Mouse (Mus musculus) naive thymus-derived CD4-positive, alpha-beta T cell, adult 2 months (primary cell): ENCODE results near the gene Etv1.
"Not testable (repeated sequence)": the region's sequence is repeated elsewhere in the genome, so short reads cannot be mapped to it uniquely, and the experiment has no call there.

ENCODE experiments used
- DNase-seq: peaks from one replicate; pipeline ENCODE4 v3.0.0-alpha.2; 2011; ENCODE audit warnings: low read depth

Gene Etv1

DNA sequence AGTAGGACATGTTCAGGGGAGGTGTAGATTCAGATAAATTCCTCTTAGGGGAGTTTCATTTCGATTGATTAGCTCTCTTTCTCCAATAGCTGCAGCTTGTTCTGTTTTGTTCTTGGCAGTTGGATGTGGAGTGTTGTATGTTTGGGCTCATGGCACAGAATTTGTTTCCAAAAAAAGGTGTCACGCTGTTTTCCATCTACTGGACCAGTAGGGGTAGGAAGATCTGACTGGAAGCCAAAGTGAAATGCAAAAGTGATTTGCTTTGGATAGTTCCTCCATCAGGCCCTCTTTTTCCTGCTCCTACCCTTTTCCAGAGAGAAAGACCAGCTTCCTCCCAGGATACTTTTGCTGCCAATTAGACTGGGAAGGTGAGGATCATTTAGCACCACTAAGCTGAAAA, 39.1 kb downstream of the Etv1 start:
- DNase-seq: no peak

DNA sequence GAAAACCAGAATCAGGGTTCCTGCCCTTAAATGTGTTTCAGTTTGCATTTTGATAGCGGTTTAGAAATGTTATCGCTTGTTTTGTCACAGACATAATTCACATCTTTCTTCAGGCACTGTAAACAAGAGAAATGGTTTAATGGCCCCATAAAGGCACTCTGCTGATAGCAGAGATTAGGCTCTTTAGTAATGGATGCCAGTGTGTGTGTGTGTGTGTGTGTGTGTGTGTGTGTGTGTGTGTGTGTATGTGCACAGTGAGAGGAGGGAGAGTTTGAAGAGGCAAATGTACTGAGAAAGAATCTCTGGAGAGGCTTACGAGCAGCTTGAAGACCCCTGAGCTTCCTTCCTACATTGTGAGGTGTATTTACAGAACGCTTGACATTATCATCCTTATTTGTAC, 41.5 kb downstream of the Etv1 start:
- DNase-seq: no peak

DNA sequence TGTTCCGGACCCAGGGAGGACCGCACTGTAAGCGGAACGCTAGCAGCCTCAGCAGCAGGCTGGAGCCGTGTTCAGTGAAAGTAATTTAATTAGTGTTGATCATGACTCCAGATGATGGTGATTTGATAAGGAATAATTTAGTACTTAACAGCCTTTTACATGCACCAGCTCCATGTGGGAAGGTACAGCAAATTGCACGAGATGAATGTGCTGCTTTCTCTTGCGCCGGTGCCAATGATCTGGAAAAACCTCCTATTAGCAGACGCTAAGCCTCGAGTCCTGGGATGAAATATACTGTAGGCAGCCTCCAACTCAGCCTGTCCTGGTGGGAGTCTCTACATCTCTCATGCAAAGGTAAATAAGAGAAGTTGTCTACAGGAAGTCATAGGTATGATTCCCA, 45.2 kb downstream of the Etv1 start:
- no peak for DNase-seq

DNA sequence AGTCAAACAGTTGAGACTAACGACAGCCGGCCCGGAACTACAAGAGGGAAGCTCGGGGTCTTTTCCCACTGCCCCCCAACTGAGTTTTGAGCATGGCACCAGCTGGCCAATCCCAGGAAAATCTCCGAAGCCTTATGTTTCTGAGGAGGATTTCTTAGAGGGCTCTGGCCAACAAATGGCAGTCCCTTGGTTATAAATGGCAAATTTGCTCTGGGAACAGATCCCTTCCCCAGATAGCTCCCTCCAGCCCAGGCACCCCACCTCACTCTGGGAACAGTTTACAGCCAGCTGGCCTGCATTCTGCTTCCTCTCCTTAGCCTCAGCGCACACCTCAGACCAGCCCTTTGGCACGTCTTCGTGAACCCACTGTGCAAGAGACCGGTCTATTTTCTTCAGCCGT, 53.8 kb downstream of the Etv1 start:
- DNase-seq: no peak

DNA sequence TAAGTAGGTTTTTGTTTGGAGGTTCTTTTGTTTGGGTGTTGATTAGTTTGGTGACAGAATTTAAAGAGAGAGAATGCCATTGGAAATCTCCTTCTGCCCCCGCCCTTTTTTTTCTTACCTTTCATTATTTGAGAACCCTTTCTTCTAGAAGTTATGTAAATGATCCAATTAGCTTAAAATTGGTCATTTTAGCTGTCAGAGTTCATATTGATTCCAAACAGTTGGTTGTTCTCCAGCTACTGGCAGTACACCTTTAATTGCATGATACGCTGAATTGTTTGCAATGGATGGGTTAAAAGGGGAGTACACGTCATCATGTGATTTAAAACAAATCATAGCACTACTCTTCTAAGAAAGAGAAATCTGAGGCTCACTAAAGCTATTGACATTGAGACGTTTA, 55.4 kb downstream of the Etv1 start:
- DNase-seq: no peak

DNA sequence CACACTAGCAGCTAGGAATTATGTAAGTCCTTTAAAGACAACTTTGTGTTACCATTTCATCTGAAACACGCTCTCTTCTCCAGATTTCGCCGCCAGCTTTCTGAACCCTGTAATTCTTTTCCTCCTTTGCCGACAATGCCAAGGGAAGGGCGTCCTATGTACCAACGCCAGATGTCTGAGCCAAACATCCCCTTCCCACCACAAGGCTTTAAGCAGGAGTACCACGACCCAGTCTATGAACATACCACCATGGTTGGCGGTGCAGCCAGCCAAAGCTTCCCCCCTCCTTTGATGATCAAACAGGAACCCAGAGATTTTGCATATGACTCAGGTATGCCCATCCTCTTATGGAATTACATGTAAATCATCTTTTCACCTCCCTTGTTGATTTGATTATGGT, 55.8 kb downstream of the Etv1 start:
- not testable (repeated sequence) for DNase-seq

DNA sequence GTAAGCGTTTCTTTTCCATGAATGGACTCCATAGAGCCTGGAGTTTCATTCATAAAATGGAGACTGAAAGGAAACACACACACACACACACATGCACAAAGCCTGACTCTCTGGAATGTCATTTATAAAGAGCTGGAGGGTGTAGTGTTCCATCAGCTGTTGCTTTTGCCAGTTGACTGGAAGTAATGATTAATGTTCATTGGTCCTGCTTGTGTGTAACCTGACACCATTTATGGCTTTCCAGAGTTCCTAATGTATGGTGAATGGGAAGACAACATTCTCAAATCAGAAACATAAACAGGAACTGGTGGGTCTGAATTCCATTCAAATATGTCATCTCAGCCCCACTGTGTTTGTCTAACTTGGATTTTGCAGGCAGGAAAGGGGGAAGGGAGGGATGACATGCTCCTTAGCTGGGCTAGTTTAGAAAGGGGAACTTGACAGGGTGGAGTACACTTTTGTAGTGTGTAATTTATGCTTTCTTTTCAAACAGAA, 64.7 kb downstream of the Etv1 start:
- DNase-seq: no peak

DNA sequence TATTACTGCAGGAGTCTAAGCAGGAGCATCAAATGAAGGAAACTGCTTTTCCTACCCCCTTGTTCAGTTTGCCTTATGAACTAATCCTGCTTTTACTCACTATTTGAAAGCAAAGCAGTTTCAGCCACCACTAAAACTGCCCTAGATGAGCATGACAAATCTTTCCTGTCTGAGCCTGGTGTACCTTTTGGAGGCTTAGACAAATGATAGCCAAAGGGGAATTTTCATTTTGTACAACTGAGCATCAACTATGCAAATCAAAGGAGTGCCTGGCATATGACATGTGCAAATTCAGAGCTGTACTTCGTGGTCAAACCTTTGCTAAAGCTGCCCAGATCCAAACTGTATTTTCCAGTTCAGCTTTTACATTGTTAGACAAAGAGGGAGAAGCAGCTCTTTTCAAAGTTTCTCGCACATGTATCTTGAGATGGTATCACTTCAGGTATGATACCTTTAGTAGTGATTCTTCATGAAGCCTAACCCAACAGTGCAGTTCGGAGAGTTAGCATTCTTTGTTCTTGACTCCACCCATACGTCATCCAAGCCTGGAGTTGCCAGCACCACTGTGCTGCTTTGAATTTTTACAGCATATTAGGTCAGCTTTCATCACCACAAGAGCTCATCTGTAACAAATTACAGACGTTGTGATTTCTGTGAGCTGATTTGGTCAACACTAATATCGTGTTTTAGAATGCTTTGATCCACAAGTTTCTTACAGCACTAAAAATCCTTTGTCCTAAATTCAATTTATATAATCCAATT, 68.5 kb downstream of the Etv1 start:
- no peak for DNase-seq

DNA sequence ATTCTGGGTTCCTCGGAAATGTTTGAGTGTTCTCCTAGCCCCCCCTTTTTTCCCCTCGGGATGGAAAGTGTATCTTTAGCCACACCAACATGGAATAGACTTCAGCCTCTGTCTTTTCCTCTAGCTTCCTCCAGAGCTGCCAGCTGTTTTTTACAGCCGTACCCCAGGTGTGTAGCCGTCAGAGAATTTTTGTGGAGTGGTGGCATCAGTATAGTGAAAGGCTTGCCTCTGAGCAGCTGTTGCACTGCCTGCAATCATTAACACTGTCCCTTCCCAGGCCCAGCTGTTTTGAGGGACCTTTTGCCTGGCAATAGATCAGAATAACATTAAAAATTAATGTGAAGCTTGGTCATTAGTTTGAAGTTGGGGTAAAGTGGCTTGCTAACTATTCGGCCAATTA, 70.8 kb downstream of the Etv1 start:
- DNase-seq: no peak

DNA sequence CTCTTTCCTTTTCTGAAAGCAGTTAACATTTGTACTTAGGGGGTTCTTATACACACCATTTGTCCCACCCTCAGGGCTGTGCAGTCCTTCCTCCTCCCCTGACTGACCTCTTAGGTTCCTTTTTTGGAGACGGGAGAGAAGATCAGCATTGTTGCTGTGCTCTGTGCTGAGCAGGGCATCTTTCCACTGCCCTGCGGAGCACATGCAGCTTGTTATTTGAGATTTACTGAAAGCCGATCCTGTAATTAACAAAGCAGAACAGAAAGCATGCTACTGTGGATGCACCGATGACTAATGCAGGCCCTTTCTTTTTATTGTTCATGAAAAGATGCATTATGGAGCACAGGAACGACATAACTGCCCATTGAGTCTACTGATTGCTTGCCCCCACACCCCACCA, 75.1 kb downstream of the Etv1 start:
- DNase-seq: no peak

DNA sequence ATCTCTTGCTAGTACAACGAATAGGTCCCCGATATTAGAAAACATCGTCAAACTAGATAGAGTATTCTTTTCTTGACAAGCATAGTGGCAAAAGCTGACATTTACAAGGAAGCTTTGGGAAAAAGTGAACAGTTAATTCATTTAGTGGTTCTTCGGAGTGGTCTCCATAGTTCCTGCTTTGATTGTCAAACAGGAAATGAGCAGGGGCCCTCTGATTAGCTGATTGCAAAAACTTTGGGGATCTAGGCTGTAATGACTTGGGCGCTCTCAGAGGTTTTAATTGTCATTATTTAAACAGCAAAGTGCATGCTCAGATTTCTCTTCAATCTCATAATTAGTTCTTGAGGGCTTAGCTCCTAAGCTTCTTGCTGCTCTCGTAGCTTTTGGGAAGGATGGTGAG, 75.6 kb downstream of the Etv1 start:
- no peak for DNase-seq

DNA sequence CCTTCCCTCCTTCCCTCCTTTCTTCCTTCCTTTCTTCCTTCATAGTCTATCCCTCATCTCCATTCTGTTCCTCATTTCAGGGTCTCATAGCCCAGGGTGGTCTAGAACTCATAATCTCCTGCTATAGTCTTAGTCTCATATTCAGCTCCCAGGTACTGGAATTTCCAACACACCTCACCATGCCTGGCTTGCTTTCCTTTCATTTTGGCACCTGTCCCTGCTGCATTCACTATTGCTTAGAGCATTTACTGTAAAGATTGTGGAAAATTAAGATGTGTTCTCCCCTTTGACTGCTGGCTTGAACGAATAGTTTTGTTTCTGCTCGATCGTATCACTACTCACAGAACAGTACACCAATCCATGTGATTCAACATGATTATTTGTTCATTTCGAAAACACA, 80.5 kb downstream of the Etv1 start:
- DNase-seq: no peak

DNA sequence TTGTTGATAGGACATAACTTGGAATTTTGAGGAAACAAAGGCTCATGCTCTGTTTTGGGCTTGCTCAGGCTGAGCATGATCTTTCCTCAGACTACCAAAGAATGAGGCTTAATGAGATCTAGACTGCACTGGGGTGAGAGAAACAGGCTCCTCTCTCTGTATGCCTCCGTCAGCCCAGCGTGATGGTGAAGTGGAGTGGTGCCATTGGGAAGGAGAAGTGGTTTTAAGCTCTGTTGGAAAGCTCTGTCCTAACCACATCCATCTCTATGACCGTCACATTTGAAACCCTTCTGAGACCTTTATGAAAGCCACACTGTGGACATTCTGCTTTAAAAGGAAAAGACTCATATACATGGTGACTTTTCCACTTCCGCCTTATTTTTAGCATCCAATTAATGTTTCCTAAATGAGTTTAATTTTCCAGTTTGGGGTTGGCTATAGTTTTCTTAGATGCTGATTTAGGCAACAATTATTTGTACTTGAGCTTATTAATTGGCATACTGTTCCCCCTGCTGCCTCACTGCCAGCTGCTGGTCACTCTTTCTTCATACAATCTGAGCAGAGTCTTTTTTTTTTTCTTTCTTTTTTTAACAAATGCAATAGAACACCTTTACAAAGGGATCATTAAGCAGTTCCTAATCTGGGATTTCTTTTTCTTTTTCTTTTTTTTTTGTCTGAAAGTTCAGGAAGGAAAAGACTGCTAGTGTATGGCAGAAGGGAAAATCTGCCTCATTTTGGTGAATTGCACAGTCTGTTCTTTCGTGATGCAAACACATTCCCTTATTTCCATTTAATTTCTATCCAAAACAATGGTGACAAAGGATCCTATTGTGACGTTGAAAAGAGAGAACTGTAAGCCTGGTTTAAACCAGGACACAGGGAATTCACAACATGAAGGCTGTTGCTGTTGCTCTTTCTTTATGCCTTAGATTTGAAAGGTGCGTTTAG, 81.3 kb downstream of the Etv1 start:
- DNase-seq: no peak

DNA sequence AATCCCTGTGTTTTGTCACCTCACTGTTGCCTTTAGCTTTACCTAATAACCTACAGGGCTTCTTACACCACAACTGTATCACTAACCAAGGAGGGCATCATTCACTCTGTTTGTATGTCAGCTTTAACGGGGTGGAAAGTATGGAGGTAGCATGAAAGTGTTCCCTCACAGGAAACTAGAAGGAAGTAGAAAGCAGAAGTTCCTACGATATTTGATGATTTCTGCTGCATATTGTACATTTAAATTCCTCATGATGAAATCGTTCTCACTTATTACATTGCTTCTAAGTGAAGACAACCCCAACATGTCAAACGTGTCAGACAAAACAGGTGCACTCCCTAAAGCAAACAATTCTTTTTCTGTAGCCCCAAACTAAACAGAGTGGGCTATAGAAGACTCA, 84.2 kb downstream of the Etv1 start:
- DNase-seq: no peak

DNA sequence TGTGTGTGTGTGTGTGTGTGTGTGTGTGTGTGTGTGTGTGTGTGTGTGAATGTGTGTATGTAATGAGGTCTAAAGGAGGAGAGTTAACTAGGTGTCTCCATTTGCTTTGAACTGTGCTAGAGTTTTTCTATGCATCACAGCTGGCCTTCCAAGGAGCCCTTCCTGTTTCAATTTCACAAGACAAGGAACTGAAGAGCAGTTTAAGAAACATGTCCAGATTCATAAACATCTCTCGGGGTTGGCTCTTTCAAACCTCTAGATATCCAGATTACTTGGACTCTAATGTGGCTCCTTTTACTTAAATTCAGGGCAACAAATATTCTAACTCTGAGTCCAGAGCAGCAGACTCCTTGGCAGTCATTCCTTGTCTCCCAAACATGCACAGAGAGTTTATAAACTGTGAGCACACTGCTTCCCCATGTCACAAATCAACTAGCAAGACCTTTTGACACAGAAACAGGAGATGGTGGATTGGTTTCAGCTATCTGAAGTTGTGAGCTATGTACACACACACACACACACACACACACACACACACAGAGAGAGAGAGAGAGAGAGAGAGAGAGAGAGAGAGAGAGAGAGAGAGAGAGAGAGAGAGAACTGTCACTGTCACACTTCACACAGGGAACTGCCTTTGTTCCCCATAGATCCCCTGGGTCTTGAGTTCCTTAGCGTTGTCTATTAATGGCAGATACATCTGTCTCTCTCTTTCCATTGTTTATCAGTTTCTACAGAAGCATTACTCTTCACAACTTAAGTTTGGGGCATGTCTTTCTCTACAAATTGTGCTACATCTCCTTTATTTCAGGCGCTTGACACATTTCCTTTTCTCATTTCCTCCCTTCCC, 85.0 kb downstream of the Etv1 start:
- no peak for DNase-seq

DNA sequence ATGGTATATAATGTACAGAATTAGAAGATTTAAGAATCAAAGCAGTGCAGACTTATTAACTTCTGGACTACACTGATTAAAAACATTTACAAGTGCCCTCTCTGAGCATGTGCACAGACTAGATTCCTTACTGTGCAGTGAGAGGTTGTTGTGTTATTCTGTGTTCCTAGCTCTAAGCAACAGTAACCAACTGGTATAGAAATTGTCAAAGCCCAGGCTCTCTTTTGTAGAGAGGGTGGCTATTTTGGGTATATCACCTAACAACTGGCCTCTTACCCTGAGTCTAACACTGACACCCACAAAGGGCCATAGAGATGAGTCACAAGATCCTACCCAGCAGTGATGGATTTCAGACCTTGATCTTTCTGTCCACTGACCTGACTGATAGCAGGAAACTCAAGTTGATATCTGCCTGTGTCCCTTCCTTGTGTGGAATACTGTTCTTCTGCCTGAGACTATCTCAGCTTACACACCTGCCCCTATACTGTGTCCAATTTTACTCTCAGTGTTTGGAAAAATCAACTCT, 95.4 kb downstream of the Etv1 start:
- no peak for DNase-seq

DNA sequence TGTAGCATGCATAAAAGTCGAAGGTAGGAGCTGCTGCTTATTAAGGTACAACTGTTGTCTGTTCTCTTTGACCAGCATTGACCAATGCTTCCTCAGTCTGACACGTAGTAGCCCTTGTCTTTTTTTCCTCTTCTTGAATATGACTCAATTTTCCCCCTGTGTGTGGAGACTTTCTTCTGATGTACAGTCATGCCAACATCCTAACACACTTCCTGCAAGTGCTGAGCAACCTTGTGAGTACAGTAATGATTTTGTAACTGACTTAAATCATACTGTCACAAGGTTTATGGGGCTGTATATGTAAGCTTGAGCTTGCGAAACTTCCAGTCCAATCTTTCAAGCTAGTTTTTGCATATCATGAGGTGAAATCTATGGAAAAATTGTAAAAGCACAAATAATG, 125.3 kb downstream of the Etv1 start:
- DNase-seq: no peak

DNA sequence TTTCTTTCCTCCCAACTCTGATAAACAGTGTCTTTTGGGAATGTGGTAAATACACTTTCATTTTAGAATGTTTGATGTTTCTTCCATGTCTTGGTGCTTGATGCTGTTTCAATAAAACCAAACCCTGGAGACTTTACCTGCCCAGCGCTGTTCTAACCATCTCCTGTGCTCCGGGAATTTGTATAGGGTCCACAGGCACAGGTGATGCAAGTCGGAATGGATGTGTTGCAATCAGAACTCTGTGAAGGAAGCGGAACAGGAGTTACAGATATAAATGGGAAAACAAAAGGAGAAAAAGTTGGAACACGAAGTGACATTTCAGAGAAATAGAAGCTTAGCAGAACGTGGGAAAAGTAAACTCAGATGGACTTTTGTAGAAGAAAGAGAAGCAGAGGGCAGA, 127.1 kb downstream of the Etv1 start:
- DNase-seq: no peak

DNA sequence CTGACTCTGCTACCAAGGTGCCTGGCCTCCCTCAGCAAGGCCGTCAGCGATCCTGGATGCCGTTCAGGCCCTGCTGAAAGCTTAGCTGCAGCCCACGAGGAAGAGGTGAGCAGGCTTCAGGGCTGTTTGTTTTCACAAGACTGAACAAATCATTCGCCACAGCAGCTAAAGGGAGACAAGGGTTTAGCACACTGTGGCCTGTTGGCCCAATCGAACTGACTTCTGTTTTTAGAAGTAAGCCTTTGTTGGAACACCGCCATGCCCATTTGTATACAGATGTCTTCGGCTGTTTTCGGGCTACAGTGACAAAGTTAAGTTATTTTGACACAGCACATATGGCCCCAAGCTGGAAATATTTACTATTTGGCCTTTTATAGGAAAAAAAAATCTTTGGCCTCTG, 127.6 kb downstream of the Etv1 start:
- DNase-seq: no peak

DNA sequence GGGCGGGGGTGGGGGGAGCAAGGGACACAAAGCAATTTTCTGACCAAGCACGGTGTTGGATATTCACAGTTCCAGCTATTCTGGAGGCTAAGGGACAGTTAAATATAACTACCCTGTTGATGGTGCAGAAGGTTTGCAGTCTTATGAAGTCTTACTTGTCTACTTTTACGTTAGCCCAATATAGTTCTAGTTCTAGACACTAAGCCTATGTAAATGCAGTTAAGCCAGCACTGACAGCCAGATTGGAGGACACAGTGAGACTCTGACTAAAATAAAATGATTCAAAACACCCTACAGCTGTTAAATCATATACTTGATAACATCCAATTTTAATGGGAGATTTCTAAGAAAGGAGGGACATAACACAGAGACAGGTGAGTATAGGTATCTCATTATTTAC, 129.8 kb downstream of the Etv1 start:
- DNase-seq: no peak
